Mouse (Mus musculus): ENCODE results near the gene Nfkbib. TPM values are rescaled to one million over a fixed set of nuclear protein-coding genes. Genes with fewer than 3 reads are reported as not detected.

Gene Nfkbib
- polyA plus RNA-seq, 1 experiment from 2014 or later: 45.6 TPM

- H3K27me3 ChIP-seq (ENCODE audit: control insufficient read depth, insufficient read depth, low read length): no peaks in the 10 kb centered on the region
- no peak for DNase-seq (ENCODE audit: low spot score)
- no peak overlapping the region for H3K27ac ChIP-seq (ENCODE audit: low read depth, low read length)
- H3K4me2 ChIP-seq (ENCODE audit: low read depth, low read length, severe bottlenecking): no peak overlapping the region
- no peak overlapping the region for H3K4me3 ChIP-seq (ENCODE audit: low read depth, low read length)
- no peak overlapping the region for H3K9ac ChIP-seq (ENCODE audit: low read length)
- H3K9me3 ChIP-seq (ENCODE audit: control insufficient read depth, low read length): no peaks in the 10 kb centered on the region
- ATAC-seq (replicated peaks; ENCODE audit: low FRiP score): no peak
- 0 out of 2 replicates have a peak, but pooled peaks cover 2% of the 10 kb centered on the region for H3K4me1 ChIP-seq (replicated peaks; ENCODE audit: control insufficient read depth, insufficient read depth, low read length)
- WGBS: 97% methylated on average over 2 of the region's 2 CpGs
- H3K36me3 ChIP-seq (ENCODE audit: control insufficient read depth, insufficient read depth, low read length): no peaks in the 10 kb centered on the region
Measured at GRCm38 (mm10) chr7:28715598-28715997, 51.7 kb downstream of the Nfkbib start.

GRCm38 (mm10) chr7:28714667-28715066, 52.6 kb downstream of the Nfkbib start:
- H3K27me3 ChIP-seq (ENCODE audit: control insufficient read depth, insufficient read depth, low read length): no peaks in the 10 kb centered on the region
- H3K9ac ChIP-seq (ENCODE audit: low read length): no peak overlapping the region
- no peaks in the 10 kb centered on the region for H3K36me3 ChIP-seq (ENCODE audit: control insufficient read depth, insufficient read depth, low read length)
- H3K4me3 ChIP-seq (ENCODE audit: low read depth, low read length): no peak overlapping the region
- WGBS: 84% methylated on average over 5 of the region's 5 CpGs
- DNase-seq (ENCODE audit: low spot score) (no peak), ATAC-seq (replicated peaks; ENCODE audit: low FRiP score) (no peak)
- no peak overlapping the region for H3K27ac ChIP-seq (ENCODE audit: low read depth, low read length)
- H3K9me3 ChIP-seq (ENCODE audit: control insufficient read depth, low read length): no peaks in the 10 kb centered on the region
- no peak overlapping the region for H3K4me2 ChIP-seq (ENCODE audit: low read depth, low read length, severe bottlenecking)
- 0 out of 2 replicates have a peak, but pooled peaks cover 2% of the 10 kb centered on the region for H3K4me1 ChIP-seq (replicated peaks; ENCODE audit: control insufficient read depth, insufficient read depth, low read length)

DNA sequence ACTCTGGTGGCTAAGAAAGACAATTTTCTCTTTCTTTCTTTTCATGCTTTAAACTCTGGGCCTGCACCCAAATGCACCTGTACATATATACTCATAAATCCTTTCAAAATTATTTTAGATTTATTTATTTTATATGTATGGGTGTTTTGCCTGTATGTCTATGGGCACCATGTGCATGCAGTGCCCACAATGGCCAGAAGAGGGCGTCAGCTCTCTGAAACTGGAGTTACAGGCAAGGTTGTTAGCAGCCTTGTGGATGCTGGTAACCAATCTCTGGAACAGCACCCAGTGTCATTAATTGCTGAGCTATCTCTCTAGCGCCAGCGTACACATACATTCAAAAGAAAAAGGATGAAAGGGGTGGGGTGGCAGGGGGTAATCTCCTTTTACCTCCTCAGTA, 56.4 kb downstream of the Nfkbib start:
- WGBS: 65% methylated on average over 3 of the region's 3 CpGs

DNA sequence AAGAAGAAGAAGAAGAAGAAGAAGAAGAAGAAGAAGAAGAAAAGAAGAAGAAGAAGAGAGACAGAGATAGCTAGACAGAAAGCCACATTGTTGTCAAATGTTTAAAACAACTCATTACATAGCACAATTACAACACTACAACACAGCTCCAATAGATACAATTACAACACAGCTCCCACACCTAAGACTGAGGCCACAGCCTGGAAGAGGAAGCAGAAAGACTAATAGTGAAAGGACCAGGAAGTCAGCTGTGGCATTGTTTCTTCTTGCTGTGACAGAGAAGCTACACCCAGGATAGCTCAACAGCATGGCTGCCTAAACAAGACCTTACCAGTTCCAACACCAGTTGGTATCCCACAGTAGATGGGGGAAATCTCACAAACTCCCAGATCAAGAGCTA, 57.9 kb downstream of the Nfkbib start:
- no peaks in the 10 kb centered on the region for H3K4me1 ChIP-seq (replicated peaks; ENCODE audit: control insufficient read depth, insufficient read depth, low read length)

More for the DNA sequence above, 56.4 kb downstream of the Nfkbib start:
- no peaks in the 10 kb centered on the region for H3K9me3 ChIP-seq (ENCODE audit: control insufficient read depth, low read length)
- no peaks in the 10 kb centered on the region for H3K4me1 ChIP-seq (replicated peaks; ENCODE audit: control insufficient read depth, insufficient read depth, low read length)
- no peak overlapping the region for H3K27ac ChIP-seq (ENCODE audit: low read depth, low read length)
- ATAC-seq (replicated peaks; ENCODE audit: low FRiP score): no peak
- H3K4me2 ChIP-seq (ENCODE audit: low read depth, low read length, severe bottlenecking): no peak overlapping the region
- no peaks in the 10 kb centered on the region for H3K36me3 ChIP-seq (ENCODE audit: control insufficient read depth, insufficient read depth, low read length)
- H3K4me3 ChIP-seq (ENCODE audit: low read depth, low read length): no peak overlapping the region
- H3K27me3 ChIP-seq (ENCODE audit: control insufficient read depth, insufficient read depth, low read length): no peaks in the 10 kb centered on the region
- H3K9ac ChIP-seq (ENCODE audit: low read length): no peak overlapping the region
- no peak for DNase-seq (ENCODE audit: low spot score)

More for the DNA sequence above, 57.9 kb downstream of the Nfkbib start:
- ATAC-seq (replicated peaks; ENCODE audit: low FRiP score): no peak
- Histone ChIP-seq H3K4me2 (ENCODE audit: low read depth, low read length, severe bottlenecking) (no peak overlapping the region), H3K9me3 (ENCODE audit: control insufficient read depth, low read length) (no peaks in the 10 kb centered on the region), H3K27me3 (ENCODE audit: control insufficient read depth, insufficient read depth, low read length) (no peaks in the 10 kb centered on the region), H3K4me3 (ENCODE audit: low read depth, low read length) (no peak overlapping the region), H3K36me3 (ENCODE audit: control insufficient read depth, insufficient read depth, low read length) (no peaks in the 10 kb centered on the region), H3K9ac (ENCODE audit: low read length) (no peak overlapping the region), H3K27ac (ENCODE audit: low read depth, low read length) (no peak overlapping the region)
- DNase-seq (ENCODE audit: low spot score): no peak

Other genes starting within 250 kb of the Nfkbib start
- gene Ifnl3, start 244.7 kb downstream of the Nfkbib start, polyA plus RNA-seq (2014; fragmentation: Nextera tagmentation; extraction: Ambion mirVana): not detected in 2 replicates
- gene Sycn, start 226.6 kb downstream of the Nfkbib start, polyA plus RNA-seq (2014; fragmentation: Nextera tagmentation; extraction: Ambion mirVana): not detected in 2 replicates
- not detected in 2 replicates for gene Nccrp1, start 220.3 kb downstream of the Nfkbib start, polyA plus RNA-seq (2014; fragmentation: Nextera tagmentation; extraction: Ambion mirVana)
- 40.7 and 41.1 TPM in 2 replicates for gene Samd4b, start 169.4 kb downstream of the Nfkbib start, polyA plus RNA-seq (2014; fragmentation: Nextera tagmentation; extraction: Ambion mirVana)
- 50.7 and 56.2 TPM in 2 replicates for gene Pak4, start 169.3 kb downstream of the Nfkbib start, polyA plus RNA-seq (2014; fragmentation: Nextera tagmentation; extraction: Ambion mirVana)
- not detected in 2 replicates for gene Acp7, start 136.2 kb downstream of the Nfkbib start, polyA plus RNA-seq (2014; fragmentation: Nextera tagmentation; extraction: Ambion mirVana)
- 4.3 and 6.7 TPM in 2 replicates for gene Fbxo27, start 74.7 kb downstream of the Nfkbib start, polyA plus RNA-seq (2014; fragmentation: Nextera tagmentation; extraction: Ambion mirVana)
- gene Fbxo17, start 50.7 kb downstream of the Nfkbib start, polyA plus RNA-seq (2014; fragmentation: Nextera tagmentation; extraction: Ambion mirVana): 8.3 and 9.9 TPM in 2 replicates
- 116 and 131 TPM in 2 replicates for gene Mrps12, start 25.7 kb downstream of the Nfkbib start, polyA plus RNA-seq (2014; fragmentation: Nextera tagmentation; extraction: Ambion mirVana)
- gene Sars2, start 25.5 kb downstream of the Nfkbib start, polyA plus RNA-seq (2014; fragmentation: Nextera tagmentation; extraction: Ambion mirVana): 35.6 and 37.8 TPM in 2 replicates
- not detected in 2 replicates for gene Ccer2, start 11.3 kb downstream of the Nfkbib start, polyA plus RNA-seq (2014; fragmentation: Nextera tagmentation; extraction: Ambion mirVana)
- gene Sirt2, start 777 bp downstream of the Nfkbib start, polyA plus RNA-seq (2014; fragmentation: Nextera tagmentation; extraction: Ambion mirVana): 63.5 and 70.2 TPM in 2 replicates
- gene Rinl, start 21.5 kb upstream of the Nfkbib start, polyA plus RNA-seq (2014; fragmentation: Nextera tagmentation; extraction: Ambion mirVana): 2.1 and 2.4 TPM in 2 replicates
- gene Hnrnpl, start 41.0 kb upstream of the Nfkbib start, polyA plus RNA-seq (2014; fragmentation: Nextera tagmentation; extraction: Ambion mirVana): 338 and 382 TPM in 2 replicates
- 70.6 and 74.0 TPM in 2 replicates for gene Ech1, start 57.7 kb upstream of the Nfkbib start, polyA plus RNA-seq (2014; fragmentation: Nextera tagmentation; extraction: Ambion mirVana)
- gene Lgals4, start 66.3 kb upstream of the Nfkbib start, polyA plus RNA-seq (2014; fragmentation: Nextera tagmentation; extraction: Ambion mirVana): 1.1 and 1.7 TPM in 2 replicates
- gene Lgals7, start 96.3 kb upstream of the Nfkbib start, polyA plus RNA-seq (2014; fragmentation: Nextera tagmentation; extraction: Ambion mirVana): 0.52 and 0.88 TPM in 2 replicates
- 0.60 and 0.69 TPM in 2 replicates for gene Capn12, start 113.9 kb upstream of the Nfkbib start, polyA plus RNA-seq (2014; fragmentation: Nextera tagmentation; extraction: Ambion mirVana)
- gene Actn4, start 194.8 kb upstream of the Nfkbib start, polyA plus RNA-seq (2014; fragmentation: Nextera tagmentation; extraction: Ambion mirVana): 182 and 199 TPM in 2 replicates
- gene Eif3k, start 214.4 kb upstream of the Nfkbib start, polyA plus RNA-seq (2014; fragmentation: Nextera tagmentation; extraction: Ambion mirVana): 341 and 343 TPM in 2 replicates
- gene Map4k1, start 214.5 kb upstream of the Nfkbib start, polyA plus RNA-seq (2014; fragmentation: Nextera tagmentation; extraction: Ambion mirVana): 5.9 and 6.4 TPM in 2 replicates